Mouse (Mus musculus) ES-E14 (cell line): ENCODE data around the gene Mdga1. TPM values are rescaled to one million over a fixed set of nuclear protein-coding genes. Genes with fewer than 3 reads are reported as not detected.

Experiments
- DNase-seq: peaks from one replicate; pipeline ENCODE4 v3.0.0-alpha.2; 2013; ENCODE audit warnings: low read depth, low spot score
- H3K27ac ChIP-seq: 2 replicates; pipeline ENCODE4 v1.5.1; 2012; ENCODE audit warnings: low read depth, mild to moderate bottlenecking, low read length, moderate library complexity, mixed read lengths; ENCODE audit not compliant: poor library complexity, insufficient read depth, severe bottlenecking
- H3K36me3 ChIP-seq: 2 replicates; pipeline ENCODE4 v1.6.1; 2012; ENCODE audit warnings: mild to moderate bottlenecking, low read length, moderate library complexity, mixed read lengths; ENCODE audit not compliant: control insufficient read depth, poor library complexity, insufficient read depth, severe bottlenecking
- H3K4me1 ChIP-seq, 2 experiments: fragments of 150-350 bp in 1 of 2; sonication (generic) in 1 of 2; 2 replicates each; pipeline ENCODE4 v1.6.1; 2012; ENCODE audit warnings: low read length in 2 of 2, mild to moderate bottlenecking in 1 of 2, mixed read lengths in 1 of 2; ENCODE audit not compliant: control insufficient read depth in 2 of 2, insufficient read depth in 2 of 2, poor library complexity in 1 of 2
- H3K4me3 ChIP-seq, 2 experiments: fragments of 150-350 bp in 1 of 2; sonication (generic) in 1 of 2; 2 replicates each; pipeline ENCODE4 v1.5.1; 2012; ENCODE audit warnings: low read length in 2 of 2, low read depth in 1 of 2, mild to moderate bottlenecking in 1 of 2, mixed read lengths in 1 of 2; ENCODE audit not compliant: insufficient read depth in 1 of 2, poor library complexity in 1 of 2, severe bottlenecking in 1 of 2
- H3K9ac ChIP-seq: 2 replicates; pipeline ENCODE4 v1.6.1; 2012; ENCODE audit warnings: low read depth, mild to moderate bottlenecking, low read length, mixed read lengths; ENCODE audit not compliant: poor library complexity, insufficient read depth, severe bottlenecking
- H3K9me3 ChIP-seq: fragments of 150-350 bp; sonication (generic); 2 replicates; pipeline ENCODE4 v1.6.1; 2012; ENCODE audit warnings: low read depth, mild to moderate bottlenecking, low read length; ENCODE audit not compliant: control insufficient read depth, insufficient read depth
- CHD2 ChIP-seq: IDR thresholded peaks from 2 replicates; pipeline ENCODE4 v1.6.1; 2014; ENCODE audit warnings: mild to moderate bottlenecking, low read depth, low read length, inconsistent platforms
- HCFC1 ChIP-seq: IDR thresholded peaks from 2 replicates; pipeline ENCODE4 v1.6.1; 2012; ENCODE audit warnings: low read length, inconsistent platforms, borderline replicate concordance; ENCODE audit not compliant: insufficient read depth
- MAFK ChIP-seq: IDR thresholded peaks from 2 replicates; pipeline ENCODE4 v1.6.1; 2014; ENCODE audit warnings: mild to moderate bottlenecking, low read depth, low read length, inconsistent platforms; ENCODE audit not compliant: insufficient read depth
- ZC3H11A ChIP-seq: IDR thresholded peaks from 2 replicates; pipeline ENCODE4 v1.6.1; 2012; ENCODE audit warnings: low read depth, mild to moderate bottlenecking, inconsistent platforms, low read length, borderline replicate concordance
- ZNF384 ChIP-seq: IDR thresholded peaks from 2 replicates; pipeline ENCODE4 v1.6.1; 2012; ENCODE audit warnings: low read depth, low read length, inconsistent platforms
- in situ Hi-C, 2 experiments: fragments of 600-800 bp; cut with MboI; formaldehyde crosslinking; loops; one replicate each; pipeline ENCODE4 v1.15.1; 2025; ENCODE audit warnings: low sequenced_read_pairs in 2 of 2, inconsistent platforms in 1 of 2; ENCODE audit not compliant: unreplicated experiment in 2 of 2
- total RNA-seq: library from RNA; depleted of rRNA; stranded (reverse); fragments of 300-350 nt; gene quantifications from 2 replicates; pipeline ENCODE4 v1.2.3, GENCODE M21; 2012

Gene Mdga1
- total RNA-seq, 1 experiment: 7.1 TPM

GRCm38 (mm10) chr17:29979020-29979419 lies 9.1 kb upstream of the Mdga1 start:
- TF ChIP-seq CHD2 (no peak), ZC3H11A (no peak), HCFC1 (no peak), MAFK (no peak), ZNF384 (no peak)
- in situ Hi-C loops: no loop called here
- H3K9ac ChIP-seq: no peak overlapping the region
- peaks cover 6 to 17% of the 10 kb centered on the region in 2 experiments; a peak in 3 of 4 replicates for H3K4me1 ChIP-seq
- no peak for DNase-seq
- H3K36me3 ChIP-seq: no peaks in the 10 kb centered on the region
- no peak overlapping the region for H3K4me3 ChIP-seq
- H3K27ac ChIP-seq: no peak overlapping the region
- H3K9me3 ChIP-seq: no peaks in the 10 kb centered on the region

- DNase-seq: peak; percentile 67
- no peaks in the 10 kb centered on the region for H3K9me3 ChIP-seq
- in situ Hi-C loops: no loop called here
Measured at GRCm38 (mm10) chr17:29975731-29976130, 5.8 kb upstream of the Mdga1 start.

GRCm38 (mm10) chr17:29973226-29973625 lies 3.3 kb upstream of the Mdga1 start:
- Histone ChIP-seq H3K27ac (no peak overlapping the region), H3K9ac (no peak overlapping the region)
- TF ChIP-seq ZC3H11A: no peak
- TF ChIP-seq CHD2: no peak
- no peak for TF ChIP-seq HCFC1
- no peak for TF ChIP-seq MAFK
- TF ChIP-seq ZNF384: no peak

More at GRCm38 (mm10) chr17:29975731-29976130, 5.8 kb upstream of the Mdga1 start:
- peaks cover 6 to 25% of the 10 kb centered on the region in 2 experiments; a peak in 3 of 4 replicates for H3K4me1 ChIP-seq
- peak overlapping the region; percentile 57; the same call in 1 of the 2 replicates for H3K9ac ChIP-seq
- H3K4me3 ChIP-seq: peak overlapping the region; percentile 11 to 42; a peak in 1 of 4 replicates
- TF ChIP-seq ZC3H11A (peak; percentile 34; the same call in 1 of the 2 replicates), ZNF384 (no peak), HCFC1 (no peak)
- H3K36me3 ChIP-seq: no peaks in the 10 kb centered on the region
- 0 out of 2 replicates have a peak overlapping the region, but pooled peaks have one; percentile 27 for H3K27ac ChIP-seq

GRCm38 (mm10) chr17:29971761-29972432 lies 2.0 kb upstream of the Mdga1 start:
- no peaks in the 10 kb centered on the region for H3K36me3 ChIP-seq
- H3K9me3 ChIP-seq: no peaks in the 10 kb centered on the region
- H3K4me1 ChIP-seq: peaks cover 2 to 18% of the 10 kb centered on the region in 2 experiments; a peak in 3 of 4 replicates
- in situ Hi-C loops: no loop called here
- H3K4me3 ChIP-seq: no peak overlapping the region; a peak in 1 of 4 replicates
- H3K27ac ChIP-seq: no peak overlapping the region; the same call in 1 of the 2 replicates
- no peak for TF ChIP-seq ZC3H11A
- TF ChIP-seq MAFK: no peak
- TF ChIP-seq HCFC1: no peak
- no peak for TF ChIP-seq ZNF384
- no peak for TF ChIP-seq CHD2
- no peak overlapping the region for H3K9ac ChIP-seq
- no peak for DNase-seq

More at GRCm38 (mm10) chr17:29973226-29973625, 3.3 kb upstream of the Mdga1 start:
- Histone ChIP-seq H3K36me3 (no peaks in the 10 kb centered on the region), H3K9me3 (no peaks in the 10 kb centered on the region), H3K4me1 (peaks cover 2 to 18% of the 10 kb centered on the region in 2 experiments; a peak in 3 of 4 replicates), H3K4me3 (no peak overlapping the region)
- no peak for DNase-seq
- in situ Hi-C loops: no loop called here
